Mouse (Mus musculus) liver, adult 2 months (tissue): ENCODE measurements at regions not wholly inside any gene's neighbourhood (a gene's known extent, or its start where the extent isn't known, plus 50 kb on each side); places are given as distances from the start of the nearest gene placed in this dataset.

Source experiments
- CTCF ChIP-seq: fragments of 200-500 bp; IDR thresholded peaks from 2 replicates; pipeline ENCODE4 v1.5.1; 2011; ENCODE audit warnings: low read depth, low read length, control low read depth
- POLR2A ChIP-seq: fragments of 200-500 bp; IDR thresholded peaks from 2 replicates; pipeline ENCODE4 v1.6.1; 2011; ENCODE audit warnings: low read length, control low read depth; ENCODE audit not compliant: insufficient read depth; ENCODE audit errors: extremely low read depth

DNA sequence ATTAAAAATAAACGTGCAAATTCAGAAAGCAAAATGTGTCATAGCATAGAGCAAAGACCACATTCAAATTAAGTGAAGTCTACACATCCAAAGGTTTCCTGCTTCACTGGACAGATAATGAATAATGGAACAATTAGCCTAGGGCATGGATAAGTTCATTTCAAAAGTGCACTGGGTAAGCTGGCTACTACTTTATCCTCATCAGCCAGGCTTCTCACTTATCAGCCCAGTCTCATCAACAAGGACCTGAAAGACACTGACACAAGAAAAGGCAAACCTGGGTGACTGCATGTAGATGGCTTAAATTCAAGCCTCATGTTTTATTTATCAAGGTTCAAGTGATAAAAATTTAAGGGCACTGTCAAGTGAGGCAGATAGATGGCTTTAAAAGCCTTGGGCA lies 1429.5 kb upstream of the 1700008P02Rik start:
- no peak for TF ChIP-seq CTCF
- TF ChIP-seq POLR2A: no peak
